Mouse (Mus musculus) C2C12 (cell line): Measurements from ENCODE around the gene Kng2. TPM values are rescaled to one million over a fixed set of nuclear protein-coding genes. Genes with fewer than 3 reads are reported as not detected.
"Not testable (repeated sequence)": the region's sequence is repeated elsewhere in the genome, so short reads cannot be mapped to it uniquely, and the experiment has no call there.

ENCODE experiments used
- H3K27me3 ChIP-seq: one replicate; pipeline ENCODE4 v1.6.1; 2011; ENCODE audit not compliant: control insufficient read depth, insufficient read depth, insufficient read length
- H3K36me3 ChIP-seq: one replicate; pipeline ENCODE4 v1.6.1; 2011; ENCODE audit not compliant: control insufficient read depth, insufficient read depth
- H3K4me3 ChIP-seq: one replicate; pipeline ENCODE4 v1.5.1; 2011; ENCODE audit warnings: mild to moderate bottlenecking, control low read depth; ENCODE audit not compliant: poor library complexity, insufficient read depth, severe bottlenecking
- H3K79me2 ChIP-seq: one replicate; pipeline ENCODE4 v1.6.1; 2011; ENCODE audit not compliant: control insufficient read depth, insufficient read depth
- H3K79me3 ChIP-seq: one replicate; pipeline ENCODE4 v1.6.1; 2011; ENCODE audit warnings: low read depth, control low read depth
- H3ac ChIP-seq: one replicate; pipeline ENCODE3; 2011; ENCODE audit warnings: low read depth; ENCODE audit not compliant: control insufficient read depth, insufficient read length
- CEBPB ChIP-seq: IDR thresholded peaks from one replicate; pipeline ENCODE4 v1.6.1; 2011; ENCODE audit warnings: low read depth, mild to moderate bottlenecking, control low read depth, moderate library complexity
- CTCF ChIP-seq: IDR thresholded peaks from one replicate; pipeline ENCODE4 v1.5.1; 2011; ENCODE audit not compliant: control insufficient read depth, insufficient read depth, insufficient read length
- FOSL1 ChIP-seq: IDR thresholded peaks from one replicate; pipeline ENCODE4 v1.8.0; 2011; ENCODE audit warnings: mild to moderate bottlenecking, low read length; ENCODE audit not compliant: poor library complexity, insufficient read depth, severe bottlenecking
- MAX ChIP-seq: IDR thresholded peaks from one replicate; pipeline ENCODE4 v1.6.1; 2011; ENCODE audit warnings: mild to moderate bottlenecking, control low read depth
- MYOD1 ChIP-seq: IDR thresholded peaks from one replicate; pipeline ENCODE4 v1.6.1; 2011; ENCODE audit warnings: low read depth; ENCODE audit not compliant: control insufficient read depth, insufficient read length
- MYOG ChIP-seq: IDR thresholded peaks from one replicate; pipeline ENCODE4 v1.6.1; 2011; ENCODE audit not compliant: control insufficient read depth, insufficient read length; ENCODE audit errors: extremely low read depth
- USF1 ChIP-seq: IDR thresholded peaks from one replicate; pipeline ENCODE4 v1.6.1; 2011; ENCODE audit warnings: low read depth, mild to moderate bottlenecking, control low read depth, moderate library complexity
- polyA plus RNA-seq: library from polyadenylated mRNA; unstranded; fragments of >200 nt; fragmentation: generic; extraction: Trizol; gene quantifications from one replicate; pipeline ENCODE4 v1.2.1, GENCODE M21; 2012; ENCODE audit warnings: missing spikeins

Gene Kng2
- polyA plus RNA-seq, 1 experiment, result not detected

- no peaks in the 10 kb centered on the region for H3K79me2 ChIP-seq
- H3K27me3 ChIP-seq, result no peaks in the 10 kb centered on the region
- TF ChIP-seq MYOG (no peak), MYOD1 (no peak)
- no peaks in the 10 kb centered on the region for H3K36me3 ChIP-seq
- no peak within 1 kb of the TSS for H3ac ChIP-seq
- no peaks in the 10 kb centered on the region for H3K79me3 ChIP-seq
- H3K4me3 ChIP-seq, result no peak within 1 kb of the TSS
Observed at GRCm38 (mm10) chr16:22950840-22951395, 78.4 kb downstream of the Kng2 start, which contains the start of gene Hrg. Gene Hrg (plus strand): TSS chr16:22951072.

DNA sequence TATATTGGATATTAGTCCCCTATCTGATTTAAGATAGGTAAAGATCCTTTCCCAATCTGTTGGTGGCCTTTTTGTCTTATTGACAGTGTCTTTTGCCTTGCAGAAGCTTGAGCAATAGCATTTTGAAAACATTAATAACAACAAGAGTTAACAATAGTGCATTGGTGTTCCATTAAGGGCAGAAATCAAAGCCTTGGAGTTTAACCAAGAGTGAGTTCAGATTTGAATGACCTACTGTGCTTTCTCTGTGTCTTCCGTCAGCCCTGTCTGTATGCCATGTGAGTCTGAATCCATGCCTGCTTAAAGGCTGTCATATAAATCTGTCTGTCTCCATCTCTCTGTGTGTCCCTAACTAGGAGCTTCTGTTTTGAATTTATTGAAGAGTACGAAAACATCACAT lies 81.9 kb downstream of the Kng2 start:
- H3K79me2 ChIP-seq, result no peaks in the 10 kb centered on the region
- H3K36me3 ChIP-seq, result no peaks in the 10 kb centered on the region
- H3K79me3 ChIP-seq, result no peaks in the 10 kb centered on the region
- no peaks in the 10 kb centered on the region for H3K27me3 ChIP-seq
- no peak overlapping the region for H3ac ChIP-seq
- no peak overlapping the region for H3K4me3 ChIP-seq
- TF ChIP-seq CEBPB, result no peak
- no peak for TF ChIP-seq MYOD1
- no peak for TF ChIP-seq MAX
- no peak for TF ChIP-seq MYOG

DNA sequence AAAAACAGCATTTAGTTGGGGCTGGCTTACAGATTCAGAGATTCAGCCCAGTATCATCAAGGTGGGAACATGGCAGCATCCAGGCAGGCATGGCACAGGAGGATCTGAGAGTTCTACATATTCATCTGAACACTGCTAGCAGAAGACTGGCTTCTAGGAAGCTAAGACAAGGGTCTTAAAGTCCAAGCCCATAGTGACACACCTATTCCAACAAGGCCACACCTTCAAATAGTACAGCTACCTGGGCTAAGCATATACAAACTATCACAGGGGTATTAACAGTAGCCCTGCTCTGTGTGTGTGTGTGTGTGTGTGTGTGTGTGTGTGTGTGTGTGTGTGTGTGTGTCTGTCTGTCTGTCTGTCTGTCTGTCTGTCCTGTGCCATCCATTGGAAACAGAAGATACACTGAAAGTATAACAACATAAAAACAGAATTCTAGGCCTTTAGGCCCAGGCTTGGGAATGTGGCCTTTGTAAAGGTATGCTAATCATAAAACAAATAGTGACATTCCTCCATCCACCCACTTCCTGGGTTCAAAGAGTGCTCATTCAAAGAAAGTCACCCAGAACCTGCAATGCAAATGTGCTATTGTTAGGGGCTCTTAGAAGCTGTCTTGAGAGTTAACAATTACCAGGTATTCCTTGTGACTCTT lies 87.3 kb downstream of the Kng2 start:
- not testable (repeated sequence) for H3K27me3 ChIP-seq, H3K36me3 ChIP-seq, H3ac ChIP-seq, H3K4me3 ChIP-seq, H3K79me3 ChIP-seq, H3K79me2 ChIP-seq

GRCm38 (mm10) chr16:22939120-22939695 lies 90.1 kb downstream of the Kng2 start:
- no peak overlapping the region for H3K4me3 ChIP-seq
- no peaks in the 10 kb centered on the region for H3K36me3 ChIP-seq
- H3ac ChIP-seq, result no peak overlapping the region
- no peaks in the 10 kb centered on the region for H3K79me3 ChIP-seq
- TF ChIP-seq CEBPB, result no peak
- no peaks in the 10 kb centered on the region for H3K79me2 ChIP-seq
- H3K27me3 ChIP-seq, result no peaks in the 10 kb centered on the region

GRCm38 (mm10) chr16:22938541-22938940 lies 90.7 kb downstream of the Kng2 start:
- H3K27me3 ChIP-seq, result no peaks in the 10 kb centered on the region
- H3K79me2 ChIP-seq, result no peaks in the 10 kb centered on the region
- no peaks in the 10 kb centered on the region for H3K79me3 ChIP-seq
- TF ChIP-seq MYOD1 (no peak), MYOG (no peak), USF1 (no peak), FOSL1 (no peak), MAX (no peak), CTCF (no peak), CEBPB (no peak)
- H3K36me3 ChIP-seq, result no peaks in the 10 kb centered on the region
- H3K4me3 ChIP-seq, result no peak overlapping the region
- no peak overlapping the region for H3ac ChIP-seq

GRCm38 (mm10) chr16:22937631-22938030 lies 91.7 kb downstream of the Kng2 start:
- Histone ChIP-seq H3K79me3 (no peaks in the 10 kb centered on the region), H3K4me3 (no peak overlapping the region), H3K27me3 (no peaks in the 10 kb centered on the region), H3K79me2 (no peaks in the 10 kb centered on the region), H3K36me3 (no peaks in the 10 kb centered on the region), H3ac (no peak overlapping the region)
- TF ChIP-seq CEBPB (no peak), MAX (no peak), USF1 (no peak), MYOG (no peak), CTCF (no peak), MYOD1 (no peak), FOSL1 (no peak)

Other genes starting within 250 kb of the Kng2 start
- not detected for gene Crygs, start 217.9 kb downstream of the Kng2 start, polyA plus RNA-seq
- 9.9 TPM for gene Tbccd1, start 171.8 kb downstream of the Kng2 start, polyA plus RNA-seq
- gene Dnajb11, start 171.6 kb downstream of the Kng2 start, polyA plus RNA-seq, result 70.2 TPM
- gene Ahsg, start 138.2 kb downstream of the Kng2 start, polyA plus RNA-seq, result not detected
- 2.3 TPM for gene Fetub, start 111.1 kb downstream of the Kng2 start, polyA plus RNA-seq
- not detected for gene Hrg, start 78.4 kb downstream of the Kng2 start, polyA plus RNA-seq
- not detected for gene Kng1, start 28.4 kb upstream of the Kng2 start, polyA plus RNA-seq
- 86.9 TPM for gene Eif4a2, start 78.0 kb upstream of the Kng2 start, polyA plus RNA-seq
- gene Rfc4, start 98.3 kb upstream of the Kng2 start, polyA plus RNA-seq, result 39.8 TPM
- not detected for gene Adipoq, start 117.1 kb upstream of the Kng2 start, polyA plus RNA-seq
- gene St6gal1, start 195.3 kb upstream of the Kng2 start, polyA plus RNA-seq, result 6.2 TPM